Mouse (Mus musculus): ENCODE measurements at regions not wholly inside any gene's neighbourhood (a gene's known extent, or its start where the extent isn't known, plus 50 kb on each side); places are given as distances from the start of the nearest gene placed in this dataset.

GRCm38 (mm10) chr9:43412473-43412872, 101.8 kb downstream of the Trim29 start:
- 77% methylated on average over 3 of the region's 3 CpGs for WGBS
- TF ChIP-seq CTCF (IDR thresholded peaks at IDR 0.05; ENCODE audit: extremely low read depth, insufficient read length, insufficient replicate concordance, low read depth, low read length) (no peak), POLR2A (IDR thresholded peaks at IDR 0.05; ENCODE audit: low read depth, low read length) (no peak)
- H3K4me3 ChIP-seq (ENCODE audit: low read depth, low read length): no peak overlapping the region
- H3K27me3 ChIP-seq (ENCODE audit: control insufficient read depth, insufficient read depth, low read length): no peaks in the 10 kb centered on the region
- H3K27ac ChIP-seq (ENCODE audit: insufficient read depth, low read depth, low read length): no peak overlapping the region
- peaks cover 2% of the 10 kb centered on the region; the same call in 1 of the 2 replicates for H3K4me1 ChIP-seq (ENCODE audit: control insufficient read depth, insufficient read depth, insufficient read length, low read length)
- no peaks in the 10 kb centered on the region for H3K36me3 ChIP-seq (ENCODE audit: control insufficient read depth, insufficient read depth, low read length)

GRCm38 (mm10) chr9:43419993-43420715, 109.5 kb downstream of the Trim29 start:
- Histone ChIP-seq H3K4me3 (ENCODE audit: low read depth, low read length) (no peak overlapping the region), H3K27me3 (ENCODE audit: control insufficient read depth, insufficient read depth, low read length) (0 out of 2 replicates have a peak, but pooled peaks cover 3% of the 10 kb centered on the region), H3K36me3 (ENCODE audit: control insufficient read depth, insufficient read depth, low read length) (no peaks in the 10 kb centered on the region), H3K4me1 (ENCODE audit: control insufficient read depth, insufficient read depth, insufficient read length, low read length) (no peaks in the 10 kb centered on the region), H3K27ac (ENCODE audit: insufficient read depth, low read depth, low read length) (no peak overlapping the region)
- TF ChIP-seq POLR2A (IDR thresholded peaks at IDR 0.05; ENCODE audit: low read depth, low read length) (no peak), CTCF (IDR thresholded peaks at IDR 0.05; ENCODE audit: extremely low read depth, insufficient read length, insufficient replicate concordance, low read depth, low read length) (no peak)
- 30% methylated on average over 17 of the region's 17 CpGs for WGBS

- no peaks in the 10 kb centered on the region for H3K27me3 ChIP-seq (ENCODE audit: control insufficient read depth, insufficient read depth, low read length)
- no peaks in the 10 kb centered on the region for H3K4me1 ChIP-seq (ENCODE audit: control insufficient read depth, insufficient read depth, insufficient read length, low read length)
- H3K36me3 ChIP-seq (ENCODE audit: control insufficient read depth, insufficient read depth, low read length): no peaks in the 10 kb centered on the region
- TF ChIP-seq CTCF (IDR thresholded peaks at IDR 0.05; ENCODE audit: extremely low read depth, insufficient read length, insufficient replicate concordance, low read depth, low read length): no peak
- TF ChIP-seq POLR2A (IDR thresholded peaks at IDR 0.05; ENCODE audit: low read depth, low read length): no peak
- no peak overlapping the region for H3K4me3 ChIP-seq (ENCODE audit: low read depth, low read length)
- WGBS: 43% methylated on average over 7 of the region's 7 CpGs
- H3K27ac ChIP-seq (ENCODE audit: insufficient read depth, low read depth, low read length): no peak overlapping the region
Observed at GRCm38 (mm10) chr9:43427007-43427406, 116.4 kb downstream of the Trim29 start.

- 50% methylated on average over 3 of the region's 3 CpGs for WGBS
- no peak for TF ChIP-seq POLR2A (IDR thresholded peaks at IDR 0.05; ENCODE audit: low read depth, low read length)
- TF ChIP-seq CTCF (IDR thresholded peaks at IDR 0.05; ENCODE audit: extremely low read depth, insufficient read length, insufficient replicate concordance, low read depth, low read length): no peak
Observed at GRCm38 (mm10) chr9:43433953-43434352, 123.3 kb downstream of the Trim29 start.

GRCm38 (mm10) chr9:43438476-43438875, 127.8 kb downstream of the Trim29 start:
- H3K4me1 ChIP-seq (ENCODE audit: control insufficient read depth, insufficient read depth, insufficient read length, low read length): no peaks in the 10 kb centered on the region
- H3K27me3 ChIP-seq (ENCODE audit: control insufficient read depth, insufficient read depth, low read length): no peaks in the 10 kb centered on the region
- TF ChIP-seq CTCF (IDR thresholded peaks at IDR 0.05; ENCODE audit: extremely low read depth, insufficient read length, insufficient replicate concordance, low read depth, low read length) (no peak), POLR2A (IDR thresholded peaks at IDR 0.05; ENCODE audit: low read depth, low read length) (no peak)
- H3K36me3 ChIP-seq (ENCODE audit: control insufficient read depth, insufficient read depth, low read length): no peaks in the 10 kb centered on the region
- H3K4me3 ChIP-seq (ENCODE audit: low read depth, low read length): no peak overlapping the region
- no peak overlapping the region for H3K27ac ChIP-seq (ENCODE audit: insufficient read depth, low read depth, low read length)
- WGBS: 71% methylated on average over 11 of the region's 11 CpGs

More at GRCm38 (mm10) chr9:43433953-43434352, 123.3 kb downstream of the Trim29 start:
- H3K4me3 ChIP-seq (ENCODE audit: low read depth, low read length): no peak overlapping the region
- H3K27me3 ChIP-seq (ENCODE audit: control insufficient read depth, insufficient read depth, low read length): no peaks in the 10 kb centered on the region
- H3K4me1 ChIP-seq (ENCODE audit: control insufficient read depth, insufficient read depth, insufficient read length, low read length): no peaks in the 10 kb centered on the region
- no peaks in the 10 kb centered on the region for H3K36me3 ChIP-seq (ENCODE audit: control insufficient read depth, insufficient read depth, low read length)
- H3K27ac ChIP-seq (ENCODE audit: insufficient read depth, low read depth, low read length): no peak overlapping the region

- Histone ChIP-seq H3K4me3 (ENCODE audit: low read depth, low read length) (no peak overlapping the region), H3K36me3 (ENCODE audit: control insufficient read depth, insufficient read depth, low read length) (no peaks in the 10 kb centered on the region), H3K27me3 (ENCODE audit: control insufficient read depth, insufficient read depth, low read length) (no peaks in the 10 kb centered on the region), H3K4me1 (ENCODE audit: control insufficient read depth, insufficient read depth, insufficient read length, low read length) (no peaks in the 10 kb centered on the region), H3K27ac (ENCODE audit: insufficient read depth, low read depth, low read length) (no peak overlapping the region)
- no peak for TF ChIP-seq POLR2A (IDR thresholded peaks at IDR 0.05; ENCODE audit: low read depth, low read length)
- TF ChIP-seq CTCF (IDR thresholded peaks at IDR 0.05; ENCODE audit: extremely low read depth, insufficient read length, insufficient replicate concordance, low read depth, low read length): no peak
- WGBS: 43% methylated on average over 5 of the region's 5 CpGs
Observed at GRCm38 (mm10) chr9:43440959-43441510, 130.4 kb downstream of the Trim29 start.

GRCm38 (mm10) chr9:43445491-43445890, 134.8 kb downstream of the Trim29 start:
- Histone ChIP-seq H3K4me1 (ENCODE audit: control insufficient read depth, insufficient read depth, insufficient read length, low read length) (no peaks in the 10 kb centered on the region), H3K36me3 (ENCODE audit: control insufficient read depth, insufficient read depth, low read length) (no peaks in the 10 kb centered on the region), H3K27ac (ENCODE audit: insufficient read depth, low read depth, low read length) (no peak overlapping the region), H3K27me3 (ENCODE audit: control insufficient read depth, insufficient read depth, low read length) (no peaks in the 10 kb centered on the region), H3K4me3 (ENCODE audit: low read depth, low read length) (no peak overlapping the region)
- TF ChIP-seq CTCF (IDR thresholded peaks at IDR 0.05; ENCODE audit: extremely low read depth, insufficient read length, insufficient replicate concordance, low read depth, low read length) (no peak), POLR2A (IDR thresholded peaks at IDR 0.05; ENCODE audit: low read depth, low read length) (no peak)
- WGBS: 73% methylated on average over 1 of the region's 1 CpGs

Data from small intestine, adult 2 months (tissue).